Mouse (Mus musculus) embryonic facial prominence, embryonic 15.5 days (tissue): Measurements from ENCODE around the gene Hps3. TPM values are rescaled to one million over a fixed set of nuclear protein-coding genes. Genes with fewer than 3 reads are reported as not detected.
"Not testable (repeated sequence)": the region's sequence is repeated elsewhere in the genome, so short reads cannot be mapped to it uniquely, and the experiment has no call there.

ENCODE experiments used
- ATAC-seq: fragments of 200-750 bp; cut with Nextera tagmentation; 2 replicates; pipeline ENCODE4 v1.8.0; 2017; ENCODE audit warnings: low read depth, moderate TSS enrichment; ENCODE audit not compliant: insufficient number of reproducible peaks, low FRiP score, low TSS enrichment
- H3K27ac ChIP-seq: fragments of 300-500 bp; sonication (generic); replicated peaks from 2 replicates; pipeline ENCODE4 v1.5.1; 2015; ENCODE audit warnings: mild to moderate bottlenecking, inconsistent platforms
- H3K27me3 ChIP-seq: fragments of 300-500 bp; sonication (generic); 2 replicates; pipeline ENCODE4 v1.6.1; 2015; ENCODE audit warnings: inconsistent platforms
- H3K36me3 ChIP-seq: fragments of 300-500 bp; sonication (generic); 2 replicates; pipeline ENCODE4 v1.6.1; 2015; ENCODE audit warnings: mild to moderate bottlenecking, inconsistent platforms
- H3K4me1 ChIP-seq: fragments of 300-500 bp; sonication (generic); 2 replicates; pipeline ENCODE4 v1.6.1; 2015; ENCODE audit warnings: inconsistent platforms
- H3K4me2 ChIP-seq: fragments of 300-500 bp; sonication (generic); replicated peaks from 2 replicates; pipeline ENCODE4 v1.6.1; 2015; ENCODE audit warnings: mild to moderate bottlenecking, inconsistent platforms
- H3K4me3 ChIP-seq: fragments of 300-500 bp; sonication (generic); replicated peaks from 2 replicates; pipeline ENCODE4 v1.5.1; 2015; ENCODE audit warnings: mild to moderate bottlenecking, inconsistent platforms
- H3K9ac ChIP-seq: fragments of 300-500 bp; sonication (generic); 2 replicates; pipeline ENCODE4 v1.6.1; 2015; ENCODE audit warnings: inconsistent platforms
- H3K9me3 ChIP-seq: fragments of 300-500 bp; sonication (generic); replicated peaks from 2 replicates; pipeline ENCODE4 v1.6.1; 2016; ENCODE audit warnings: inconsistent platforms
- WGBS: fragments of 180-500 bp; shearing (Covaris S2); methylation state at CpG from one replicate; pipeline ENCODE4 v1.1.7; 2015; 5-methylcytosine and 5-hydroxymethylcytosine counted together
- polyA plus RNA-seq: library from polyadenylated mRNA; unstranded; fragments of >200 nt; fragmentation: Nextera tagmentation; extraction: Ambion mirVana; gene quantifications from 2 replicates; pipeline ENCODE4 v1.2.1, GENCODE M21; 2015

Hps3 gene
- 8.2 and 8.9 TPM in 2 replicates for polyA plus RNA-seq

DNA sequence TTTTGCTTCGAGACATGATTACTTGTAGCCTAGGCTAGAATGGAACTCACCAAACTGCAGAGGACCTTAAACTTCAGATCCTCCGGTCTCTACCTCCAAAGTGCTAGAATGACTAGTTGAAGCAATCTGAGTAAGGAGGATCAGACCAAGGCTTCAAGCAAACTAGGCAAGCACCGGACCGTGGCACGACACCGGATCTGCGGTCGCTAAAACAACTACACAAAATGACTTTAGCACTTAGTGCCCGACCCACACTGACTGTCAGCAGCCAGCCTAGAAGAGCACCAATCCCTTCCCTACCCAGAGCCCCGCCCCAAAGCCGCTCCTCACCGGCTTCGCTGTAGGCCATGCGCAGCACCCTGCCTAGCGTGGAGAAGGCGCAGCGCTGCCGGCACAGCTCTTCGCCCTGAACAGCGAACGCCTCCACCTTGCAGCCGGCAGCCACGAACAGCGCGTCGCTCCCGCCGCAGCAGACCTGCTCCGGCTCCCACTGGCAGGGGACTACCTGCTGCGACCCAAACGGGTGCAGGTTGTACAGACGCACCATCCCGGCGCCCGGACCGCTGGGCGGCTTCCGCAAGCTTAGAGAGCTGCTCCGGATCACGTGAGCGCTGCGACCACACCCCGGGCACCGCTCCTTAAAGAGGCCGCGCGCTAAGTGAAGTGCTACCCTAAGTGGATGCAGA lies at the start of gene Hps3:
Hps3 (minus strand) TSS at position 597 of the 686 bp plus-strand sequence.
- 1% methylated on average over 47 of the region's 47 CpGs for WGBS
- H3K27ac ChIP-seq: peak within 1 kb of the TSS; percentile 80
- peak within 1 kb of the TSS; percentile 85 for H3K4me3 ChIP-seq
- ATAC-seq: peak; percentile 98
- no peaks in the 10 kb centered on the region for H3K27me3 ChIP-seq
- peaks cover 11% of the 10 kb centered on the region for H3K4me1 ChIP-seq
- peak within 1 kb of the TSS; percentile 59 for H3K4me2 ChIP-seq
- no peaks in the 10 kb centered on the region for H3K9me3 ChIP-seq
- H3K9ac ChIP-seq: peak within 1 kb of the TSS; percentile 44
- no peaks in the 10 kb centered on the region for H3K36me3 ChIP-seq

- WGBS: 70% methylated on average over 3 of the region's 3 CpGs
- no peak for ATAC-seq
- Histone ChIP-seq H3K4me1 (no peaks in the 10 kb centered on the region), H3K36me3 (peaks cover 12% of the 10 kb centered on the region), H3K9ac (no peak overlapping the region), H3K4me2 (no peak overlapping the region), H3K27me3 (no peaks in the 10 kb centered on the region), H3K4me3 (no peak overlapping the region), H3K9me3 (no peaks in the 10 kb centered on the region), H3K27ac (no peak overlapping the region)
Measured at GRCm38 (mm10) chr3:20082161-20082560, 47.0 kb upstream of the Hps3 start.

DNA sequence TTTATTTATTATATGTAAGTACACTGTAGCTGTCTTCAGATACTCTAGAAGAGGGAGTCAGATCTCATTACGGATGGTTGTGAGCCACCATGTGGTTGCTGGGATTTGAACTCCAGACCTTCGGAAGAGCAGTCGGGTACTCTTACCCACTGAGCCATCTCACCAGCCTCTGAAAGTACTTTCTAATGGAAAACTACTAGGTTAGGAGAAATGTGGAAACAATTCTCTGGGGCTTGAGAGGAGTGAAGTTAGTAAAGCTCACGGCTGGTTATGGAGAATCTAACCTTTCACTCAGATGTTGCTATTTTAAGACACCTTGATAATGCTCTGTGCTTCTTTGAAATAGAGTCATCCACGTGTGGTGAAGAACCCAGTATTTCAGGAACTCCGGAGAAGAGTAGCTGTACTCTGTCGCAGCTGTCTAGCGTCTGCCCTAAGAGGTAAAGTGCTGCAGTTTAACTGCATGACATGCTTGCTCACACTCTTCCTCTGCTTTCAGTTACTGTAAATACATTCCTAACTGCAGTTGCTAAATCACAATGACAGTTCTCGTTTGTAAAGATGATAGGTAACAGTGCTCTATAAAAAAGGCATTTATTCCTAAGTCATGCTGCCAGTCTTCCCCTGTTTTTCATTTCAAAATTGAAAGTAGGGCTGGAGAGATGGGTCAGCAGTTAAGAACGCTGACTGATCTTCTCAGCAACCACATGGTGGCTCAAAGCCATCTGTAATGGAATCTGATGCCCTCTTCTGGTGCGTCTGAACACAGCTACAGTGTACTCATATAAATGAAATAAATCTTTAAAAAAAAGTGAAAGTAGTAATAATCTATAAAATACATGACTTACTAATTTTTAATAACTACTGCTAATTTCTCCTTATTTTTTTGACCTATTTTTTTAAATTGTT lies 41.3 kb upstream of the Hps3 start:
- no peaks in the 10 kb centered on the region for H3K9me3 ChIP-seq
- H3K36me3 ChIP-seq: peaks cover 20% of the 10 kb centered on the region
- no peaks in the 10 kb centered on the region for H3K4me1 ChIP-seq
- H3K4me3 ChIP-seq: no peak overlapping the region
- ATAC-seq: no peak
- no peak overlapping the region for H3K9ac ChIP-seq
- WGBS: 72% methylated on average over 11 of the region's 11 CpGs
- H3K27me3 ChIP-seq: no peaks in the 10 kb centered on the region
- no peak overlapping the region for H3K4me2 ChIP-seq
- no peak overlapping the region for H3K27ac ChIP-seq

- peaks cover 3% of the 10 kb centered on the region; the same call in 1 of the 2 replicates for H3K36me3 ChIP-seq
- peaks cover 6% of the 10 kb centered on the region for H3K4me1 ChIP-seq
- H3K9ac ChIP-seq: no peak overlapping the region
- no peak for ATAC-seq
- peak overlapping the region; percentile 63 for H3K4me2 ChIP-seq
- peak overlapping the region; percentile 92 for H3K4me3 ChIP-seq
- WGBS: 2% methylated on average over 6 of the region's 9 CpGs
- no peaks in the 10 kb centered on the region for H3K9me3 ChIP-seq
- H3K27ac ChIP-seq: no peak overlapping the region
- no peaks in the 10 kb centered on the region for H3K27me3 ChIP-seq
Measured at GRCm38 (mm10) chr3:20058197-20058541, 23.1 kb upstream of the Hps3 start.

DNA sequence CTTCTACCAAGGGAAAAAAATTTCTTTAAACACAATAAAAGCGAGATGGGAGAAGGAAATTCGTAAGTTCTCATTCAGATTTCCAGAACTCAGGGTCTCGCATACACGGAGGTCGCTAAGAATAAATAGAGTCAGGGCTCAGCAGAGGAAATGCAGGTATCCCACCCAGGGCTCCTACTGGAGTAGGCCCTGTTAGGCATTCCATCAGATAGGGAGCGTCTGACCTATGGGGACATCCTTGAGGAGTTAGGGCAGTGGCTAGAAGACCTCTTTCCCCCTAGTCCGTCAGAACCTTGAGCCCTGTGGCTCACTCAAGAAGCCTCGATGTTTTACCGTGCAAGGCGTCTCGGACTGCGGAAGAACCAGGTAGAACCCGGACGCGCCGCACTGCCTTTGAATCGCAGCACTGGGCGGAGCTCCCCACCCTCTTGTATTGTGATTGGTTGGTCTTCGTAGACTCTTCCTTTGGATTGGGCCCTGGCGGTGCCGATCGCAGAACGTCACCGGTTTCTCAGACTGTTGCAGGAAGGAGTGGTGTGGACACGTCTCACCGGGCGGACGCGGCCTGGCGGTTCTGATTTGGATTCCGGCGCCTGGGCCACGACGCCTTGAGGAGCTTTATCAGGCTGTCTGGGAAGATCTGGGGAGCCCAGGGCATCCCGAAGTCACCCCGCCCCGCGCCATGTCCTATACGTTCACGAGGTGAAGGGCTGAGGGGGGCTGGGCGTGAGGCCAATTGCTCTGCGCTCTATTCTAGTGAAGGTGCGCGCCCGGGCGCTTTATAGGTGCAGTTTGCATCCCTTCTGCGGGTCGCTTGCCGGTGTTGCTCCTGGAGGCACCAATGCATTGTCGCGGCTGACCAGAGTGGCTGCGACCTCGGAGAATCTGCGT lies 22.4 kb upstream of the Hps3 start, which contains the start of gene Hltf:
Hltf (plus strand) TSS at position 506 of the 891 bp plus-strand sequence.
- H3K27me3 ChIP-seq: no peaks in the 10 kb centered on the region
- H3K9me3 ChIP-seq: no peaks in the 10 kb centered on the region
- peak within 1 kb of the TSS; percentile 63 for H3K4me2 ChIP-seq
- peak within 1 kb of the TSS; percentile 75; the same call in 1 of the 2 replicates for H3K27ac ChIP-seq
- peaks cover 3% of the 10 kb centered on the region; the same call in 1 of the 2 replicates for H3K36me3 ChIP-seq
- H3K9ac ChIP-seq: peak within 1 kb of the TSS; percentile 54
- ATAC-seq: peak; percentile 100
- H3K4me3 ChIP-seq: peak within 1 kb of the TSS; percentile 92
- under 1% methylated on average over 46 of the region's 54 CpGs for WGBS
- peaks cover 6% of the 10 kb centered on the region for H3K4me1 ChIP-seq

DNA sequence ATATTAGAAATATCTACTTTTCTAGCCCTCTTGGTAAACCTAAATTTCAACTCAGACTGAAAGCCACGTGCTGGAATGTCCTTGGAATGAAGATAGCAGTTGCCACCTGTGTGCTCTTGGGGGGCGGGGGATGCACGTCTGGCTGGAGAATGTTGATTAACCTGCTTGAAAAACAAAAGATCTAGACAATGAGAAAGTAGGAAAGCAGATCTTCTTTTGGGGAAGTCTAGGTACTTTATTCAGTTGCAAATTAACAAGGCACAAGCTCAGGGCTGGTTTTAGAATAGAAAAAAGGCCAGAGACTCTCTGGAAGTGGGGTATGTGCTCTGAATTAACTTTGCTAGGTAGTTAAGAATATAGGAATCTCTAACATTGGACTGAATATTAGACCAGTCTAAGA lies 9.6 kb upstream of the Hps3 start:
- H3K9me3 ChIP-seq, H3K9ac ChIP-seq, H3K36me3 ChIP-seq, ATAC-seq, H3K4me1 ChIP-seq, H3K4me2 ChIP-seq, H3K27me3 ChIP-seq, H3K4me3 ChIP-seq, H3K27ac ChIP-seq: not testable (repeated sequence)
- WGBS: 65% methylated on average over 3 of the region's 3 CpGs

DNA sequence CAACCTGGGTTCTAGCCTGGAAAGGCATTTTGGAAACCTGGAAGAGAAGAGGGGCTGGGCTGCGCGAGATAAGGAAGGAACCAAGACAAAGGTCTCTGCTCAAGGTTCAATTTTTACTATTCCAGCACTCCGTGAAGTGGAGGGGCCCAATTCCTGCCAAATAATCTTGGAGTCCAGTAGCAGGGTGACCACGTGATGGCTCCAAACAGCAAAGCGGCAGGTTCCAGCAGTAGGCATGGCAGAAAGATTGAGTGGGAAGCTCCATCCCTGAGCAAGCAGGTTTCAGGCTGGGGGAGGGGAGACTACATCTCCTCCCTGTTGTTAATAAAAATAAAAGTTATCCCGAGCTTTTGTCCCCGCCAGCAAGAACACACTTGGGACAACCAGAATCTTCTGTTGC lies 6.3 kb upstream of the Hps3 start:
- H3K36me3 ChIP-seq, H3K4me3 ChIP-seq, H3K4me1 ChIP-seq, ATAC-seq, H3K27me3 ChIP-seq, H3K27ac ChIP-seq, H3K9me3 ChIP-seq, H3K4me2 ChIP-seq, H3K9ac ChIP-seq: not testable (repeated sequence)
- 90% methylated on average over 7 of the region's 7 CpGs for WGBS

DNA sequence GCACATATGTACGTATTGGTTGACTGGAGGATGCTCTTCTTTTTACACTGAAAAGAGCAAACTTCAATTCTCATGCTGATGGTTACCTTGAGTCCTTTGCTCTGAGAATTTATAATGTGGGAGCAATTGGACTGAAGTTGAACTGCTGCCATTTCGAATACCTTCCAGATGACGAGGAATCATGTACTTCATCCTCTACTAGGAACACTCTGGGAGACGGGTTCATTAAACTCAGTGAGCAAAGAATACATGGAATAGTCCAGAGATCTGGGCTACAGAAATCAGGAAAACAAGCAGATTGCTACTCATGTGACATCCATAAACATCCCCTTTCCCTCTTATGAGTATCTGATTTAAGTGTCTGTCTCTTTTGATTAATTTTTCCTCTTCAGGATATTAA lies 954 bp upstream of the Hps3 start:
- ATAC-seq: no peak
- H3K4me3 ChIP-seq: no peak overlapping the region
- H3K36me3 ChIP-seq: no peaks in the 10 kb centered on the region
- no peaks in the 10 kb centered on the region for H3K9me3 ChIP-seq
- no peak overlapping the region for H3K27ac ChIP-seq
- no peaks in the 10 kb centered on the region for H3K27me3 ChIP-seq
- no peak overlapping the region for H3K4me2 ChIP-seq
- peaks cover 11% of the 10 kb centered on the region for H3K4me1 ChIP-seq
- 70% methylated on average over 4 of the region's 4 CpGs for WGBS
- H3K9ac ChIP-seq: no peak overlapping the region

- Histone ChIP-seq H3K27ac (peak overlapping the region; percentile 80; the same call in 1 of the 2 replicates), H3K9me3 (no peaks in the 10 kb centered on the region), H3K9ac (no peak overlapping the region; the same call in 1 of the 2 replicates), H3K27me3 (no peaks in the 10 kb centered on the region), H3K4me2 (peak overlapping the region; percentile 59), H3K4me3 (peak overlapping the region; percentile 85), H3K36me3 (no peaks in the 10 kb centered on the region), H3K4me1 (peaks cover 11% of the 10 kb centered on the region)
- ATAC-seq: no peak
- WGBS: 15% methylated on average over 10 of the region's 10 CpGs
Measured at GRCm38 (mm10) chr3:20033761-20034718, 1.1 kb downstream of the Hps3 start.

GRCm38 (mm10) chr3:20030807-20031206 lies 4.3 kb downstream of the Hps3 start:
- Histone ChIP-seq H3K36me3 (0 out of 2 replicates have a peak, but pooled peaks cover 12% of the 10 kb centered on the region), H3K27ac (no peak overlapping the region), H3K4me1 (peaks cover 11% of the 10 kb centered on the region), H3K9ac (no peak overlapping the region), H3K27me3 (no peaks in the 10 kb centered on the region), H3K4me3 (no peak overlapping the region), H3K4me2 (no peak overlapping the region), H3K9me3 (no peaks in the 10 kb centered on the region)
- ATAC-seq: no peak
- WGBS: 90% methylated on average over 6 of the region's 6 CpGs
